Mouse (Mus musculus) cerebellum, postnatal 36 days (tissue): Measurements from ENCODE around the gene Samd8.

ENCODE experiments used
- DNase-seq, 2 experiments: peaks; one replicate each; pipeline ENCODE4 v3.0.0; 2021 to 2022; ENCODE audit warnings: mixed read lengths in 2 of 2

The Samd8 gene

DNA sequence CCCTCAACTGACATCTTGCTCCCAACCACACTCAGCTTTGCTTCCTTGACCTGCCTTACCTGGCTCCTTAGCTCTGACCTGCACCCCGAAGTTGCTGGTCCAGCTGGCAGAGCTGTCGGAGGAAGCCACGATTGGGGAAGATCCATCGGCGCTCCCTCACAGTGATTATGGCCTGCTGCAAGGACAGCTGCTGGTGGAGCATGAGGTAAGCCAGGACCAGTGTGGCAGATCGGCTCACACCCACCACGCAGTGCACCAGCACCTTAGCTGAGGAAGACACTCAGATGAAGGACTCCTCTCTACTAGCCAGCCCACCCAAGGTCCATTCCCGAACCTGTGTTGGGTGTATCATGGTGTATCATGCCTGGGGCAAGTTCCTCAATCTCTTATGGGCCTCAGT, 4.1 kb upstream of the Samd8 start:
- DNase-seq = no peak

GRCm38 (mm10) chr14:21746846-21747245, 3.5 kb upstream of the Samd8 start:
- no peak for DNase-seq

- DNase-seq = no peak
Observed at GRCm38 (mm10) chr14:21747436-21748141, 2.7 kb upstream of the Samd8 start.

DNA sequence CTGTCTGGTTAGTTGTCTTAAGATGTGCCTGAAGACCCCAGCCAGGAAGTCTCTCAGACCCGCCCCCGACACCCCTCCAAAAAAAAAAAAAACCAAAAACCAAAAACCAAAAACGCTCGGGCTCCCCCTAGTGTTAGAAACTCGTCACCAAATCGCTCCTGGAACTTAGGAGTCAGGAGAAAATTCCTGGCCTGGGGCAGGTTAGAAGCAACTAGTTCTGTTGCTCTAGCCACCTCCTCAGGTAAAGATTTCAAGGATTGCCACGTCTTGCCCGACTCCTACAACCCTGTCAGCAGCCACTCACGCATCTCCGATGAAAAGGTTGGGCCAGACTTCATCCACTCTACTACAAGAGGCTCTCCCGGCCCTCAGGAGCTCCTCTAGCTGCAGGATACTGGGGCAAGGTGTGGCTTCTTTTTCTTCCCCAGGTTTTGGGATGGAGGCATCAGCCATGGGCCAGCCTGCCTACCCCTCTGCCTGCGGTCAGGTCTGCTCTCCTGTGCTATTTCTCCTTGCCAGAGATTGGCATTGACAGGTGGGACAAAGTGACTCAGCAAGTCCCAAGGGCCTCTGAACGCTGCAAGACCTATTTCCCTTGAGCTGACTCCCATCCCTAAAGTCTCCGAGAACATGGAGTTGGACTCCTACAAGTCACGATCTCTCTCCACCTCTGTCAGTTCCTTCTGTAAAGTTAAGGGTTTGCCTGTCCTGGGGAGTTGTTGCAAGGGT, 2.0 kb upstream of the Samd8 start:
- DNase-seq = peak; percentile 63 to 66

- peak; percentile 66 for DNase-seq
Observed at GRCm38 (mm10) chr14:21750881-21751542, 681 bp downstream of the Samd8 start, which contains the start of gene Dusp13. Dusp13 (minus strand) TSS chr14:21751181.

DNA sequence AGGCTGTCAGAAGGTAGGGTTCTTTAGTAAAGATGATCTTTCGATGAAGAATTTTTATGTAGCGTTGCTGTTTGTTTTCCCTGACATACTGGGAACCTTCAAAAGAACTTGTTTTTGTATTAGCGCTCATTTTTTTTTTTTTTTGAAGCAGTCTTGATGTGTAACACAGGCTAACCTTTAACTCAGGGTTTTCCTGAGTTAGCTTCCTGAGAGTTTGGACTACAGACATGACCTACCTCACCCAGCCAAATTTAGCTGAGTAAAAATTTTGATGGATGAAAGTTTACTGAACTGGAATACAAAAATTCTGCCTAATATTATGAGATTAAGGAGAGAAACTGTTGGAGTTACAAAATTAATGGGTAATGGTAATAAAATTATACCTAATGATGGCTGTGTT, 2.1 kb downstream of the Samd8 start:
- no peak for DNase-seq

- DNase-seq = no peak
Observed at GRCm38 (mm10) chr14:21753367-21753766, 3.0 kb downstream of the Samd8 start.

GRCm38 (mm10) chr14:21761560-21761959, 11.2 kb downstream of the Samd8 start:
- no peak for DNase-seq

- no peak for DNase-seq
Observed at GRCm38 (mm10) chr14:21763736-21764135, 13.4 kb downstream of the Samd8 start.

DNA sequence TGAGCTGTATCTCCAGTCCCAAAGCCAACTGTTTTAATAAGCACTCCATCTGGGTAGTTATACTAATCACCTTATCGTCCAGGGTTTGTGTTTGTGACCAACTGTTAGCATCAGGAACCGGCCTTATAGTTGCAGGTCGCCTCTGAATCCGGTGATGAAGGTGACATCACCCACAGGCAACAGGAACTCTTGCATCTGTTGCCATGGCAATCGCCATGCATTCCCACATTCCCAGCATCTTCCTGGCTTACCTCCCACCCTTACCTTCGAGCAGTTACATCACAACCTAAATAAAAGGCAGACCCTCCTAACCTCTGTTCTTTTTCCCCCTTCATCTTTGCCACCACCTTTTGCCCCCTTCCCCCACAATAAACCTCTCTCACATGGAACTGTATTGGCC, 14.3 kb downstream of the Samd8 start:
- no peak for DNase-seq

DNA sequence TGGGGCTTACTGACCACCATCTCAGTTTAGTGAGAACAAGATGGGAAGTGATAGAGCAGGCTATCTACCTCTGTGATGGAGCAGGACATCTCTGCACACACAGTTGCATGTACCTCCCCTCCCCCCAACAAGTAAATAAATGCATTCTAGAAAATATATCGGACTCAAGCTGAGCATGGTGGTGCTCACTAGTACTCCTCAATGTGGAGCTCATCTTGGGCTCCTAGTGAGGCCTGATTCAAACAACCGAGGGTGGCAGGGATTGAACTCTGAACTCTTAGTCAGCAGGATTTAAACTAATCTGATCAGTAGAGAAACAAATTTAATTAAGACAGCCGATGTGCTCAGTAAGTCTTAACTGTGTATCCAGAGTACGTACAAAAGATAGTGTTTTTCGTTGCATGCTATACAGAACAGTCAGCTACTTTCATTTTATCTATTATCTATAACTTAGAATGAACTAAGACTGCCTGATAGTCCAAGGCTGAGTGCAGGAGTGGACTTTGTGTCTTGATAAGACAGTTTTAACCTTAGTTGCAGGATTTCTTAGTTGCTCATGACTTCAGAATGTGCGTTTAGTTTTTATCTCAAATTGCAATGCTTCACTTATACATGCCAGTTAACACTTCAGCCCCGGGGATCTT, 15.5 kb downstream of the Samd8 start:
- DNase-seq = no peak

GRCm38 (mm10) chr14:21766398-21766958, 16.1 kb downstream of the Samd8 start:
- no peak for DNase-seq

DNA sequence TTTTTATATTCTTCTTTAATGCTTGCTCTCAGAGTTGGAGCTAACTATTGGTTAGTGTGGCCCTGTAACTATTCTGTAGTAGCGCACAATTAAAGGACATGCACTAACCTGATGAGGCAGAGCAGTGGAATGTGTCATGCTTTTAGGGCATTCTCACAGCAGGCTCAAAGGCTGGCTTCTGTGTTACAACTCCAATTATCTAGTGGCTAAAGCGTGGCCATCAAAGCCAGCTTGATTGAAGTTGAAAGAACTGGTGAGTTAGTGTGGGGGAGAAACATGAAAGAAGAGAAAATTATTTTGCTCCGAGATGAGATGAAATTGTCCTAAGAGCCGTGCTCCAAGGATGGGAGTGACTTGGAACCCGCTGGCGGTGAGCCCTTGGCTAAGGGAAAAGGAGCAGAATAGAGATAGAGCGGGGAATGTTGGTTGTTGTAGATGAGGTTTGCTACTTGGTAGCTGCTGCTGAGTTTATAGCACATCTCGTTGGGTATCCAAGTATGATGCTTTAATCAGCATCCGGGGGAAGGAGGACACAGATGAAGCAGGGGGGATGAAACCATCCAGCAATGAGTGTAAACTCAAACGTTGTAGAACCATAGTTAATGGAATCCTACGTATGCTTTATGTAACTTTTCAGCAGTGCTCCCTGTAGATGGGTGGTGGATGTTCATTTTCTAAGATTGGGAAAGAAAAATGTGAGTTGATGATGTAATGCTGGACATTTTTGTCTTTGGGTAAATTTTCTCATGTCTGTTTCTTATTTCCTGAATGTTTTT, 22.4 kb downstream of the Samd8 start:
- no peak for DNase-seq

DNA sequence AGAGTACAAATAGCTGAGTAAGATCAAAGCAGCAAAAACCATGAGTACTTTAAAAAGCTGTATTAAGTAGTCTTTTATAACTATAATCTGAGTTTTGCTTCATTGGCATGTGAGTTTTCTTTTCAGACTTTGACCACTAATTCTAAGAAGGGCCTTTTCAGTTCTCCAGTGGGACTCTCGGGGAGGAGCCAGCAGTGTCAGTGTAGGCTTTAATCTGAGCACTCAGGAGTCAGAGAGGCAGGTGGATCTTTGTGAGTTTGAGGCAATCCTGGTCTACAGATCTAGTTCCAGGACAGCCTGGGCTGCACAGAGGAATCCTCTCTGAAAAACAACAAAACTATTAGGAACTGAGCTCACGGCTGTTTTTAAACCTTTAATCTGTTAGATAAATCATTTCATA, 23.6 kb downstream of the Samd8 start:
- no peak for DNase-seq

DNA sequence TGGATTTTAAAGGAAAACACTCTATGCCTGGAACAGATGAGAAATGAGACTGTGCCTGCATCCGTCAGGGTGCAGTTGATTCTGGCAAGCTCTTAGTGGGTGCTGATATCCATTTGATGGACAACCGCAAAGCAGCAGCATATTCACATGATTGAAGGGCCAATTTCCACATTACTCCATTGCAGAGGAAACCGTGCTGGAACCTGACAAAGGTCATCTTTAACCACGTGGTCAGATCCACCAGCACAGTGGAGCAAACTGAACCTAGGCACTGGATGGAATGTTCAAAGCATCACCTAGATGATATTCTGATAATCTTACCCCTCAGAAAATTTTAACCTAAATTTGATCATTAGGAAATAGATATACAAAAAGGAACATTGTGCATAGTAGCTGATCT, 25.9 kb downstream of the Samd8 start:
- DNase-seq = no peak

DNA sequence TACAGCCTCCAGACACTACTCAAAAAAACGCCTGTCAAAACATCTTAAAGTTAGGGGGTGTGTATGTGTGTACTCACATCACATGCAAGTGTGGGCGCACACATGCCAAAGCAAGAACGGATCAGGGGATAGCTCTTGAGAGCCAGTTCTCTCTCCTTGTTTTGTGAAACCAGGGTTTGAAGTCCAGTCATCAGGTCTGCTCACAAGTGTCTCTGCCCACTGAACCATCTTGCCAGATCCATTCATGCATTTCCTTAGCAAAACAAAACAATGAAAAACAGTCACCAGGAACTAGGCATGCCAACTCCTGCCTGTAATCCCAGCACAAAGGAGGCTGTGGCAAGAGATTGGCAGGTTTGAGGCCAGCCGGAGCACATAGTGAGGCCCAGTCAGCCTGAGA, 36.2 kb downstream of the Samd8 start:
- no peak for DNase-seq

GRCm38 (mm10) chr14:21787374-21787773, 37.0 kb downstream of the Samd8 start:
- DNase-seq = no peak

DNA sequence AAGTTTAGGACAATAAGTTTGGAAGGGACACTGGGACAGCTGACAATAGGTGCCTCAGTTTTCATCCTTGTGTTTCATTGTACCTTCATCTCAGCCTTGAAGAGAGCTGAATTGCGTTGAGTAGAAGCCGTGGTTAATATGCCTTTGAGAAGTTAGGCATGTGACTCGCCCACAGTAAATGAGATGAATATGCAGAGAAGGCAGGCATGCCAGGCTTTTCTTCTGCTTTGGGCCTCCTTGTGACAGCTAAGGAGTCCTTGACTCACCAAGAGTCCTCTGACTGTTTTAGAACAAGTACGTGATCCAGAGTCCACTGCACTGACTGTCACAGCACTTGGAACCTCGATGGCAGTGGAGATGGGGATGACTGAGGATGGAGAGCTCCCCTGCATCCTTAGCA, 37.8 kb downstream of the Samd8 start:
- no peak for DNase-seq

DNA sequence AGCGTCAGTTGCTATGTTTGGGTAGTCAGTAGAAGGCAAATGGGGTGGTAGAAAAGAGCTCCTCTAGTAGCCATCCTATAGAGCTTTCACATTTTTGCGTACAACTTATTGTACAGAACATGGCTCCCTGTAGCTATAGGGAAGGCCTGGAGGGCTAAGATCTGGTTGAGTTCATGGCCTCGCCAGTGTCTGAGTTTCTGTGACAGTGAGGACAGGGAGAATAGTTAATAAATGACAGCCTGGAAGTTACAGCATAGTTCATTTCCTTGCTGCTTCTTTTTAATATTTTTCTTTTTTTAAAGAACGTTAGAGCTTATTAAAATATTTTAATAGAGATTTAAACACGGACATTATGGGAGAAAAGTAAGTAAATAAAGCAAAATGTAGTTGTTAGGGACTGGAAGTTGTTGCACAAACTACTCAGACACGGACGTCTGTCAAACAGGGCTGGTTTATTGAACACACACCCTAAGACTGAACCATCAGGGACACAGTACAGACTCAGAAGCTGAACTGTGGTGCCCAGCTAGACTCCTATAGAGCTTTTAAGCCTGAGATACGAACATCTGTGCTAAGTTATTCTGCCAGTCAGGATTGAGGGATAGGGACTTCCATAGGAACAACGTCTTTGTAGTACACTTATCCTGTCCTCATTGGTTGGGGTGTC, 40.4 kb downstream of the Samd8 start:
- no peak for DNase-seq

DNA sequence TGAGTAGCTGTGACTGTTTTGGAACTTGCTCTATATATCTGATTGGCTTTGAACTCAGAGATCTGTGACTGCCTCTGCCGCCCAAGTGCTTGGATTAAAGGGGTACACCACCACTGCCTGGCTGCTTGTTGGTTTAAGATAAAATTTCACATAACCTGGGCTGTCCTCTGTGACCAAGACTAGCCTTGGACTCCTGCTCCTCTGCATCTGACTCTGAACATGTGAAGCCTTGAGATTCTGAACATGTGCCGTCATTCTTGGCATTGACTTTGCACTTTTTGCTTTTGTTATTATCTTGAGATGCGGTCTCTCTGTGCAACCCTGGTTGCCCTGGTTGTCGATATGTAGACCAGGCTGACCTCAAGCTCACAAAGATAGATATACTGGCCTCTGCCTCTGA, 41.4 kb downstream of the Samd8 start:
- DNase-seq = no peak

- DNase-seq = no peak
Observed at GRCm38 (mm10) chr14:21792250-21792649, 41.9 kb downstream of the Samd8 start.

DNA sequence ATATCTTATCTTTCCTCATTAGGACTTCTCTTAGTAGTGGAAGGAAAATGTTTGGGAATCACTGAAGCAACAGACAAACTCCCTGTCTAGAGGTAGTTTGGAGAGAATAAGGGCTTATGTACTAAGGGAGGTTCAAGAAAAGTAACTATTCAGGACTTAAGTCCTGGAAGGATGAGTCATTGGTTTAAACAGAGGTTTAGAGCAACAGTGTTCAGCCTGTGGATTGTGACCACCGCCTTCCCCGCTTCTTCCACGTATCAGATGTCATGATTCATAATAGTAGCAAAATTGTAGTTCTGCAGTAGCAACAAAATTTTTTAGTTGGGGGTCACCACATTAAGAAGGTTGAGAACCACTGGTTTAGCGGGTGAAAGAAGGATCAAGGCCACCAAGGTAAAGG, 50.3 kb downstream of the Samd8 start:
- no peak for DNase-seq
